Mouse (Mus musculus) CH12.LX (cell line): ENCODE measurements around the gene Bbs12. TPM values are rescaled to one million over a fixed set of nuclear protein-coding genes. Genes with fewer than 3 reads are reported as not detected.
A peak's percentile ranks its signal among the peaks of the same experiment; 100 is the strongest.

ENCODE experiments used
- DNase-seq: peaks from one replicate; pipeline ENCODE4 v3.0.0-alpha.2; 2013; ENCODE audit errors: extremely low read depth
- H3K27ac ChIP-seq: 2 replicates; pipeline ENCODE4 v1.5.1; 2012; ENCODE audit warnings: low read depth, mild to moderate bottlenecking, control low read depth, moderate library complexity; ENCODE audit not compliant: insufficient read depth
- H3K27me3 ChIP-seq: replicated peaks from 2 replicates; pipeline ENCODE3; 2012; ENCODE audit warnings: inconsistent platforms
- H3K36me3 ChIP-seq, 2 experiments: replicated peaks in 1 of 2; 2 replicates each; pipeline versions ENCODE3 to v1.6.1; 2012; ENCODE audit warnings: inconsistent platforms in 1 of 2, low read length in 1 of 2, mild to moderate bottlenecking in 1 of 2, mixed read lengths in 1 of 2, moderate library complexity in 1 of 2; ENCODE audit not compliant: control insufficient read depth in 1 of 2, insufficient read depth in 1 of 2
- H3K4me1 ChIP-seq, 2 experiments: 2 replicates each; pipeline ENCODE4 v1.6.1; 2012; ENCODE audit warnings: inconsistent platforms in 1 of 2, moderate library complexity in 1 of 2; ENCODE audit not compliant: insufficient read depth in 2 of 2, control insufficient read depth in 1 of 2
- H3K4me2 ChIP-seq: 2 replicates; pipeline ENCODE4 v1.6.1; 2012; ENCODE audit warnings: low read depth, mild to moderate bottlenecking, control low read depth; ENCODE audit not compliant: poor library complexity, insufficient read depth, severe bottlenecking
- H3K4me3 ChIP-seq, 3 experiments: fragments of 150-350 bp in 1 of 3; sonication (generic) in 1 of 3; replicated peaks in 1 of 3; 2 replicates each; pipeline versions ENCODE3 to v1.5.1; 2011 to 2012; ENCODE audit warnings: low read depth in 2 of 3, low read length in 2 of 3, mild to moderate bottlenecking in 2 of 3, moderate library complexity in 2 of 3, control low read depth in 1 of 3, improper control_type of control experiment in 1 of 3, inconsistent platforms in 1 of 3, mixed read lengths in 1 of 3; ENCODE audit not compliant: poor library complexity in 1 of 3
- H3K79me2 ChIP-seq: replicated peaks from 2 replicates; pipeline ENCODE4 v1.6.1; 2012; ENCODE audit warnings: mild to moderate bottlenecking, moderate library complexity; ENCODE audit not compliant: control insufficient read depth, poor library complexity, insufficient read depth, severe bottlenecking; ENCODE audit errors: extremely low read depth
- H3K9ac ChIP-seq: 2 replicates; pipeline ENCODE4 v1.6.1; 2012; ENCODE audit warnings: low read depth, mild to moderate bottlenecking, control low read depth, moderate library complexity; ENCODE audit not compliant: insufficient read depth
- H3K9me3 ChIP-seq: replicated peaks from 2 replicates; pipeline ENCODE3; 2012; ENCODE audit warnings: low read length, inconsistent platforms, mixed read lengths
- BHLHE40 ChIP-seq: IDR thresholded peaks from 2 replicates; pipeline ENCODE4 v1.6.1; 2011; ENCODE audit warnings: mild to moderate bottlenecking, low read depth, low read length, improper control_type of control experiment
- CHD2 ChIP-seq: IDR thresholded peaks from 2 replicates; pipeline ENCODE4 v1.6.1; 2011; ENCODE audit warnings: low read length, improper control_type of control experiment
- CTCF ChIP-seq, 2 experiments: IDR thresholded peaks in 1 of 2; conservative IDR thresholded peaks in 1 of 2; 2 replicates each; pipeline ENCODE4 v1.5.1; 2011 to 2012; ENCODE audit warnings: low read depth in 2 of 2, low read length in 2 of 2, improper control_type of control experiment in 1 of 2, inconsistent platforms in 1 of 2, mild to moderate bottlenecking in 1 of 2, moderate library complexity in 1 of 2
- ELF1 ChIP-seq: IDR thresholded peaks from 2 replicates; pipeline ENCODE4 v1.6.1; 2014; ENCODE audit warnings: low read depth, mild to moderate bottlenecking, inconsistent platforms, low read length, improper control_type of control experiment
- EP300 ChIP-seq: IDR thresholded peaks from 2 replicates; pipeline ENCODE4 v1.6.1; 2011; ENCODE audit warnings: low read length, improper control_type of control experiment
- ETS1 ChIP-seq: conservative IDR thresholded peaks from 2 replicates; pipeline ENCODE4 v1.6.1; 2012; ENCODE audit warnings: low read depth, mild to moderate bottlenecking, inconsistent platforms, low read length, improper control_type of control experiment, moderate library complexity
- IRF4 ChIP-seq: IDR thresholded peaks from 2 replicates; pipeline ENCODE4 v1.6.1; 2014; ENCODE audit warnings: low read depth, mild to moderate bottlenecking, inconsistent platforms, low read length, improper control_type of control experiment
- JUN ChIP-seq: IDR thresholded peaks from 2 replicates; pipeline ENCODE4 v1.6.1; 2011; ENCODE audit warnings: low read depth, mild to moderate bottlenecking, low read length, improper control_type of control experiment, moderate library complexity; ENCODE audit not compliant: insufficient read depth
- JUND ChIP-seq: conservative IDR thresholded peaks from 2 replicates; pipeline ENCODE4 v1.6.1; 2011; ENCODE audit warnings: low read depth, low read length, improper control_type of control experiment
- MAFK ChIP-seq: IDR thresholded peaks from 2 replicates; pipeline ENCODE4 v1.6.1; 2011; ENCODE audit warnings: low read length, improper control_type of control experiment; ENCODE audit not compliant: insufficient replicate concordance
- MAX ChIP-seq: IDR thresholded peaks from 2 replicates; pipeline ENCODE4 v1.6.1; 2011; ENCODE audit warnings: low read length, improper control_type of control experiment
- MEF2A ChIP-seq: IDR thresholded peaks from 2 replicates; pipeline ENCODE4 v1.6.1; 2014; ENCODE audit warnings: low read depth, mild to moderate bottlenecking, inconsistent platforms, low read length, improper control_type of control experiment, borderline replicate concordance
- MXI1 ChIP-seq: IDR thresholded peaks from 2 replicates; pipeline ENCODE4 v1.6.1; 2011; ENCODE audit warnings: mild to moderate bottlenecking, low read depth, low read length, improper control_type of control experiment
- NRF1 ChIP-seq: IDR thresholded peaks from 2 replicates; pipeline ENCODE4 v1.6.1; 2014; ENCODE audit warnings: low read depth, mild to moderate bottlenecking, inconsistent platforms, low read length, improper control_type of control experiment, moderate library complexity
- PAX5 ChIP-seq: IDR thresholded peaks from 2 replicates; pipeline ENCODE4 v1.6.1; 2012; ENCODE audit warnings: low read length, inconsistent platforms, mixed read lengths
- POLR2AphosphoS2 ChIP-seq: IDR thresholded peaks from 2 replicates; pipeline ENCODE4 v1.6.1; 2011; ENCODE audit warnings: low read depth, low read length, improper control_type of control experiment
- RCOR1 ChIP-seq: conservative IDR thresholded peaks from 2 replicates; pipeline ENCODE4 v1.6.1; 2012; ENCODE audit warnings: low read depth, mild to moderate bottlenecking, inconsistent platforms, low read length, improper control_type of control experiment
- SIN3A ChIP-seq: IDR thresholded peaks from 2 replicates; pipeline ENCODE4 v1.6.1; 2012; ENCODE audit warnings: low read length, improper control_type of control experiment, inconsistent platforms
- TCF12 ChIP-seq: IDR thresholded peaks from 2 replicates; pipeline ENCODE4 v1.6.1; 2014; ENCODE audit warnings: low read depth, mild to moderate bottlenecking, inconsistent platforms, low read length, improper control_type of control experiment
- UBTF ChIP-seq: IDR thresholded peaks from 2 replicates; pipeline ENCODE4 v1.6.1; 2012; ENCODE audit warnings: low read depth, mild to moderate bottlenecking, inconsistent platforms, low read length, improper control_type of control experiment, moderate library complexity
- ZC3H11A ChIP-seq: IDR thresholded peaks from 2 replicates; pipeline ENCODE4 v1.6.1; 2012; ENCODE audit warnings: low read depth, mild to moderate bottlenecking, inconsistent platforms, low read length, improper control_type of control experiment
- ZKSCAN1 ChIP-seq: IDR thresholded peaks from 2 replicates; pipeline ENCODE4 v1.6.1; 2012; ENCODE audit warnings: low read depth, inconsistent platforms, low read length, improper control_type of control experiment, borderline replicate concordance
- dilution Hi-C: fragments of 300-500 bp; cut with MboI; formaldehyde crosslinking; loops from 2 replicates; pipeline ENCODE4 v1.14.3; 2020; ENCODE audit warnings: low sequenced_read_pairs; ENCODE audit not compliant: extremely low pct_unique_long_range_greater_than_20kb, extremely low pct_ligation_motif_present
- in situ Hi-C: fragments of 300-500 bp; cut with MboI; formaldehyde crosslinking; loops from 3 replicates; pipeline ENCODE4 v1.14.3; 2019; ENCODE audit warnings: low sequenced_read_pairs, low pct_ligation_motif_present, low pct_unique_long_range_greater_than_20kb, mixed read lengths
- polyA plus RNA-seq: library from polyadenylated mRNA; unstranded; fragments of >175 nt; gene quantifications from 2 replicates; pipeline ENCODE4 v1.2.1, GENCODE M21; 2012; ENCODE audit warnings: low read depth; ENCODE audit not compliant: insufficient read length
- total RNA-seq, 2 experiments: library from RNA; depleted of rRNA; stranded (reverse); fragments of 300-350 nt in 1 of 2; fragments of >200 nt in 1 of 2; gene quantifications; 2 replicates each; pipeline ENCODE4 v1.2.3; 2012 to 2014

Bbs12 gene
- total and polyA plus RNA-seq, 3 experiments = 3.2 to 8.3 (median 4.0) TPM

DNA sequence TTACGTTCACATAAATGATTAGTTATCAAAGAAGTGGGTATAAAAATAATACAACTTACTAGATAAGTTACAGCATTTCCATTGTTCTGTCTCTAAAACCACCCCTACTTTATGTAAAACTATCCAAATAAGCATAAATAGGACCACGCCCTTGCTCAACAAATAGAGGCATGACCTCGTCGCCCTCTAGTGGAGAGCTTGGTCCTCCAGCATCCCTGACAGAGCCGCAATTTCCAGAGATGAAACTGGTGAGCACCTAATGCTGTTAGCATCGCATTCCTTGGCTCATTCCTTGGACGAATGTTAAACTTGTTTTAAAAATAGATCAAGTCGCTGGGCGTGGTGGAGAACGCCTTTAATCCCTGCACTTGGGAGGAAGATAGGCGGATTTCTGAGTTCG lies 9.7 kb upstream of the Bbs12 start (continued):
- no peak for TF ChIP-seq POLR2AphosphoS2

DNA sequence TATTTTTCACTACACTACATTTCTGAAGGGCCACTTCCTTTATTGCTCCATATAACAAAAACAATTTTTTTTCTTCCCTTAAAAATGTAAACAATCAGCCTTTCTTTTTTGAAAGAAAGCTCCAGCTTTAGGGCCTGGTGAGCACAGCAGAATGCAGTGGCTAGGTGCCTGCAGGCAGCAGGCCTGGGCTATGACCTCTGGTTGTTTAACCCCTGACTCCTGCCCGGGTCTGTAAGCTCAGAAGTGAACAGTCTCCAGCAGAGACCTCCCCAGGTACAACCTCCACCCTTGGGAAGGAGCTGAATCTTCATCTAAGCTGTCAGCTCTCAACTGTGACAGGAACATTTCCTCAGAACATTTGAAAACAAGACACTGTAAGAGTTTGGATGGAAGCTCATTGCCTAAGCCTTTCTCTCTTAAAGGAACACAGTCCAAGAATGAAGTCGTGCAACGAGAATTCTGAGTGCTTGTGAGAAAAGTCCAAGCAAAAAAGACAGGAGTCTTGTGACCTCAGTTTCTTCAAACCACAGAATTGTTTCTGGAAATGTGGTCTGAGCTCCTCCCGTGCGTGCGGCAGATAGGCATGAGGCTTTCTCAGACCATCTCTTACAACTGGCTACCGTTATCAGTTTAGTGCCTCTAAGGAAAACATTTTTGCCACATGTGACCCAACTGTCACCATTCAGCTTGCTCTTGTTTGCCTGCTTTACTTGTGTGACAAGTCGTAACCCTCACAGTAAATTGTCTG lies 8.8 kb upstream of the Bbs12 start:
- H3K4me3 ChIP-seq = no peak overlapping the region
- dilution Hi-C loops = no loop called here
- DNase-seq = no peak

DNA sequence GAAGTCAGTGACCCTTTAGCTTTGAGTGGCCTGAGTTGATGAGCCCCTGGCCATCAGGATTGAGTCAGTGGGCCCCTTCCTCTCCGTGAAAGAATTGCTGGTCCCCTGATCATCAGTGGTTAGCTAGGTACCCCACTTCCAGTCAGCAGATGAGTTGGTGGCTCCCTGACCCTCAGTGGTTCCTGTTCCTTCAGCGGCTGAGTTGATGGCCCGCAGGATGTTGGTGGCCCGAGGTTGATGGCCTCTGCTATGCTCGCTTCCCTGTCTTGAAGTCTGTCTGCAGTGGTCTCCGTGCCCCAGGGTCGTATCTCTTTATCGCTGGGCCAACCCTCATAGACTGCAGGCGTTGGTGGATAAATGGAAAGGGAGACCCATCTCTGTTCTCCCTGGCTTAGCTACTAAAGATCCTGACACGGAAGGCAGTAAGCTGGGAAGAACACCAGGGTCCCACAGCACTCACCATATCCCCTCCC lies 421 bp upstream of the Bbs12 start:
- dilution Hi-C loops (no loop called here), in situ Hi-C loops (no loop called here)
- H3K79me2 ChIP-seq = no peaks in the 10 kb centered on the region
- no peaks in the 10 kb centered on the region for H3K9me3 ChIP-seq
- no peaks in the 10 kb centered on the region for H3K27me3 ChIP-seq
- TF ChIP-seq ELF1 (no peak), UBTF (0 out of 2 replicates have a peak, but pooled peaks have one; percentile 10)
- H3K36me3 ChIP-seq = no peaks in the 10 kb centered on the region
- H3K27ac ChIP-seq = no peak overlapping the region
- DNase-seq = no peak
- H3K4me2 ChIP-seq = peak overlapping the region; percentile 80
- peak overlapping the region; percentile 76 for H3K9ac ChIP-seq
- peak overlapping the region; percentile 78 to 89 (median 80) for H3K4me3 ChIP-seq
- peaks cover 2 to 30% of the 10 kb centered on the region in 2 experiments; a peak in 2 of 4 replicates for H3K4me1 ChIP-seq

More for the DNA sequence above, 8.8 kb upstream of the Bbs12 start:
- no peak overlapping the region for H3K9ac ChIP-seq
- no peaks in the 10 kb centered on the region for H3K79me2 ChIP-seq
- H3K4me2 ChIP-seq = no peak overlapping the region
- H3K4me1 ChIP-seq = peaks cover 0 to 8% of the 10 kb centered on the region in 2 experiments; a peak in 2 of 4 replicates
- no peak overlapping the region for H3K27ac ChIP-seq
- no peaks in the 10 kb centered on the region for H3K27me3 ChIP-seq
- no peaks in the 10 kb centered on the region for H3K36me3 ChIP-seq
- in situ Hi-C loops = no loop called here
- H3K9me3 ChIP-seq = peaks cover 6% of the 10 kb centered on the region
- TF ChIP-seq JUND = no peak
- TF ChIP-seq BHLHE40 = no peak
- TF ChIP-seq MXI1 = no peak
- no peak for TF ChIP-seq JUN

DNA sequence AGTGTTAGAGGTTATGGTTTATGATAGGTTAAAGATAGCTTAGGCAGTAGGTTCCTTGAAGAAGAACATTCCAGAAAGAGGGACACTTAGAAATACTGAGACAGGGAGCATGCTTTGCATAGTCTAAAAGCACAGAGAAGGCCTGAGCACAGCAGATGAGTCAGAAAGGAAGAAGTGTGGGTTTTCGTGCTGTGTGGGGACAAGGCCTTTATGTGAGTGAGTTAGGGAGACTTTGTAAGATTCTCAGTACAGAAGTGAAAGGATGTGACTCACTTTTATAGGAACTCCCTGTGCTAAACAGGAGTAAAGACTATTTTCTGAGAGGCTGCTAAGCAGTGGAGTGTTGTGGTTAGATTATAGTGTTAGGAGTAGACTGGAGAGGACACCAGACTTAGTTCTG lies 1.0 kb downstream of the Bbs12 start:
- in situ Hi-C loops = no loop called here
- Histone ChIP-seq H3K27ac (peak overlapping the region; percentile 87), H3K4me2 (peak overlapping the region; percentile 98), H3K4me1 (peaks cover 2 to 30% of the 10 kb centered on the region in 2 experiments; a peak in 2 of 4 replicates), H3K36me3 (no peaks in the 10 kb centered on the region), H3K4me3 (peak overlapping the region; percentile 48 to 89 (median 80)), H3K79me2 (no peaks in the 10 kb centered on the region), H3K9ac (peak overlapping the region; percentile 71; the same call in 1 of the 2 replicates), H3K9me3 (no peaks in the 10 kb centered on the region), H3K27me3 (no peaks in the 10 kb centered on the region)
- DNase-seq = peak; percentile 87
- dilution Hi-C loops = no loop called here
- TF ChIP-seq MAX (peak; percentile 59; the same call in 1 of the 2 replicates), JUND (peak; percentile 96), CTCF (conservative IDR thresholded peaks at IDR 0.05 in 1 of 2, IDR thresholded peaks at IDR 0.05 in 1 of 2; ENCODE audit: low read depth in 2 of 2, low read length in 2 of 2) (no peak), MAFK (peak; percentile 78; the same call in 1 of the 2 replicates), ZKSCAN1 (no peak), PAX5 (no peak), NRF1 (no peak), EP300 (peak; percentile 95), CHD2 (peak; percentile 54; the same call in 1 of the 2 replicates), IRF4 (peak; percentile 98), POLR2AphosphoS2 (no peak), SIN3A (peak; percentile 69), ETS1 (peak; percentile 90), ZC3H11A (no peak), MEF2A (peak; percentile 79; the same call in 1 of the 2 replicates), RCOR1 (peak; percentile 79; the same call in 1 of the 2 replicates), TCF12 (peak; percentile 32; the same call in 1 of the 2 replicates)
